Mouse (Mus musculus) adrenal gland, adult 18-20 months (tissue): ENCODE measurements around the gene Inpp5f. TPM values are rescaled to one million over a fixed set of nuclear protein-coding genes. Genes with fewer than 3 reads are reported as not detected.

ENCODE experiments used
- DNase-seq, 2 experiments: peaks; one replicate each; pipeline ENCODE4 v3.0.0; 2021 to 2022; ENCODE audit warnings: low spot score in 2 of 2
- total RNA-seq, 2 experiments: library from RNA; stranded (reverse); gene quantifications; 1 replicate in 1 of 2; 2 replicates in 1 of 2; pipeline ENCODE4 v1.2.3; 2021

Inpp5f gene
- total RNA-seq, 2 experiments from 2014 or later = 14.9 to 19.0 TPM

GRCm38 (mm10) chr7:128731585-128731984 lies 120.5 kb downstream of the Inpp5f start:
- DNase-seq = no peak

- DNase-seq = no peak
These were observed 126.9 kb downstream of the Inpp5f start for GRCm38 (mm10) chr7:128738041-128738440.

- no peak for DNase-seq
These were observed 128.0 kb downstream of the Inpp5f start for GRCm38 (mm10) chr7:128739116-128739461.

GRCm38 (mm10) chr7:128739462-128740277 lies 128.5 kb downstream of the Inpp5f start:
- peak; percentile 48 to 60 for DNase-seq

DNA sequence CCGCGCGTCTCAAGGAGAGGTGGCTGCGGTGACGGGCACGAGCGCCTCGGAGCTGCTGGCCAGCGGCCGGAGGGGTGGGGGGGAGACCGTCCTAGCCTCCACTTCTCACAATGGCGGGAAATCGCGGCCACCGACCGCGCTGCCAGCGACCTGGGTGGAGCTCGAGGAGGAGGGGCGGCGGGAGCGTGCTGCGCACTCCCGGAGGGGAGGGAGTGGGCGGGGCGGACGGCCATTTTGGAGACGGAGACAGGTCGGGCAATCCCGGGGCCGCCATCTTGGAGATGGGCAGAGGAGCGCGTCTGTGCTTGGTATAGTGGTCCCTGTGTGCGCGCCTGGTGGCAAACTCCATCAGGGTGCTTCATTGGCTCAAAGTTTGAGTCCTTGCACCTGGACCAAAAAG lies 129.2 kb downstream of the Inpp5f start, which contains the start of gene Mcmbp:
Gene Mcmbp, minus strand, starts transcription at position 162 of the 400 bp plus-strand sequence.
- peak; percentile 96 to 98 for DNase-seq

DNA sequence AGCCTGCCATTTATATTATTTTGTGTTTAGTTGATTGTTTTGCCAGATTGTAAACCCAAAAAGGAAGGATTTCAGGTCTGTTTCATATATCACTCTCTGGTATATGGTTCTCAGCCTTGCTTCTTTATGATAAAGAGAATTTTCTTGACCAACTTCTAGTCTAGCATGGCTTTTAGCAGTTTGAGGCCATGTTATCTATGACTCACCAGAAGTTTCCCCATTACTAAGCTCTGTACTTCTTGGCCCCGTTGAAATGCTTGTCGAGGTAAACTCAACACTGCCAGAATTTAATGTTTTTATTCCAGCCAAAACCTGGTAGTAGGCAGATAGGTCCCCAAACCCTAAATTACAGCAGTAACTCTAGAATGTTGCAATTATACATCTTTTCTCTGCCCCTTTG lies 132.8 kb downstream of the Inpp5f start:
- no peak for DNase-seq

DNA sequence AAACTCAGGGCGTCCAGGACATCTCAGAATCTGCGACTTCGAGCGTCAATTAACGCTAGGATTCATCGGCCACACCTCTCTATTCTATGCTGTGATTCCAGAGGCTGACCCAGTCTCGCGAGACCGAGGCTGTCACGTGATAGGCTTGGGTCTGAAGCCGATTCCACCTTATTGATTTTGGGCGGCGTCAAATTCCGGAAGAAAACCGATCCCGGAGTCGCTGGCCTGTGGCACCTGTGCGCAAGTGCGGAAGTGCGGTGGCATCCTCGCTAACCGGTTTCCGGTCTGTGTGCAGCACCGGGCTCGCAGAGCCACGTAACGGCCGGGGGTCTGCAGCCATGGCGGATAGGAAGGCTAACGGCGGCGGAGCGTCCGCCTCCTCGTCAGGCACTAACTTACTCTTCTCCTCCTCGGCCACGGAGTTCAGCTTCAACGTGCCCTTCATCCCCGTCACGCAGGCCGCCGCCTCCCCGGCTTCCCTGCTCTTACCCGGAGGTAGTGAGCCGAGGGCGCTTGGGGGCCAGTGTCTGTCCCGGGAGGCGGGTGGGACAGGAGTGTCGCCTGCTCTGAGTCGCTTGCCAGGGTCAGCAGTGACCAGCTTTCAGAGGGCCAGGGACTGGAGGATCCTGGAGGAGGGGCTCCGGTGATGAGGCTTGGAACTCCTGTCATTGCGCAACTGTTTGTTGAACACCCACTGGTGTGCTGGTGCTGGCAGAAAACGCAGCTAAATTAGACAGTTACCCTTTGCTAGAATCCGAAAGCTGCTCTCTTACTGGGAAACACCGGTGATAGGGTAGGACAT lies 133.8 kb downstream of the Inpp5f start, which contains the start of gene Sec23ip:
Gene Sec23ip, plus strand, starts transcription at position 260 of the 802 bp plus-strand sequence.
- peak; percentile 95 for DNase-seq

Other genes starting within 250 kb of the Inpp5f start
- gene Rgs10, start 192.6 kb upstream of the Inpp5f start, total RNA-seq = 10 to 100 TPM; 13.8 to 19.8 TPM
- gene Tial1, start 149.6 kb upstream of the Inpp5f start, total RNA-seq = 10 to 100 TPM; 67.1 to 99.5 TPM
- gene Bag3, start 87.7 kb upstream of the Inpp5f start, total RNA-seq = 100 to 1,000 TPM; 316 to 330 TPM
- 10 to 100 TPM; 29.4 to 34.5 TPM for gene Mcmbp, start 129.2 kb downstream of the Inpp5f start, total RNA-seq
- 10 to 100 TPM; 41.7 to 46.2 TPM for gene Sec23ip, start 133.6 kb downstream of the Inpp5f start, total RNA-seq